In the genomic region with DNA sequence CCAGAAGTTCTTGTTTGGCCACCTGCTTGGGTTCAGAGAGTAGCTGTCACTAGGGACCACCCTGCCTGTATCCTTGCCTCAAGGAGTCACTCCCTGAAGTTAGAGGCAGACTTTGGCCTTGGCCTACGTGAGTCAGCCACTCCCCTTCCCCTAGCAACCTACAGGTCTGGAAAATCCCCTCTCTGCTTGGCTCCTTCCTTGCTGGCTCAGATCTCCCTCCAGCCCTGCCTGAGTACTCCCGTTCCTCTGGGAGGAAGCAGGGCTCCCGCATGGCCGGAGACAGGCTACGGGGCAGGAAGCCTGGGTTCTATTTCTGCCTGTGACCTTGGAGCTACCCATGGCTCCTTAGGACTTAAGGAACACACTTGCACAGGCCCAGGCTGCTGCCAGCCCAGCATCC, we compare ENCODE assay signal across 8 mouse cellular contexts. TPM values are rescaled to one million over a fixed set of nuclear protein-coding genes. Genes with fewer than 3 reads are reported as not detected.
DNase-seq lines count a peak whose midpoint lies in the region; TF ChIP-seq lines count a peak whose summit lies in the region.

No protein-coding gene starts in this region.

- H3K4me3 ChIP-seq in left cerebral cortex, adult 2 months, result no peak overlapping the region

- DNase-seq in left cerebral cortex, adult 2 months (ENCODE audit: extremely low spot score in 1 of 2, low spot score in 2 of 2), result no peak
- no peak for DNase-seq in left cerebral cortex, postnatal 25 days (ENCODE audit: low spot score in 2 of 2)
- DNase-seq in heart, adult 8-10 months (ENCODE audit: low spot score), result peak; percentile 88
- DNase-seq in kidney, adult 18-20 months, result peak; percentile 51
- peak; percentile 63 for DNase-seq in skeletal muscle tissue, adult 2 months (ENCODE audit: low read depth, low spot score)
- DNase-seq in ovary, postnatal 14 days (ENCODE audit: low spot score), result no peak
- DNase-seq in layer of hippocampus, postnatal 14 days (ENCODE audit: low spot score in 2 of 2), result no peak
- DNase-seq in cerebellum, postnatal 14 days, result no peak

- TF ChIP-seq CTCF in left cerebral cortex, adult 2 months (IDR thresholded peaks at IDR 0.05), result no peak

- intact Hi-C loops in left cerebral cortex, adult 2 months (cut with DNase I), result no loop called here
- intact Hi-C loops in left cerebral cortex, postnatal 25 days (cut with DNase I), result no loop called here

- H3K27ac ChIP-seq in left cerebral cortex, adult 2 months, result peak overlapping the region; percentile 66

RNA-seq across cellular contexts. Expression of a gene that starts 28.8 kb away (rescaled TPM):
- total RNA-seq in left cerebral cortex, adult 2 months (2021), result 1 to 10 TPM; 5.5 to 6.5 TPM
- total RNA-seq in left cerebral cortex, postnatal 25 days (2021), result 1 to 10 TPM; 6.2 to 6.4 TPM
- total RNA-seq in heart, adult 8-10 months (2022), result 100 to 1,000 TPM; 124 to 205 (median 189) TPM
- total RNA-seq in layer of hippocampus, postnatal 14 days (2021), result 10 to 100 TPM; 11.5 to 17.9 TPM

RNA-seq across cellular contexts. Expression of a gene that starts 44.3 kb away (rescaled TPM):
- not detected for total RNA-seq in left cerebral cortex, adult 2 months (2021)
- total RNA-seq in left cerebral cortex, postnatal 25 days (2021), result not detected
- not detected for total RNA-seq in heart, adult 8-10 months (2022)
- not detected for total RNA-seq in layer of hippocampus, postnatal 14 days (2021)

Comparison
In these comparisons a context has a peak if more than half of its experiments do, and no peak if none do; other contexts are left out.
1. DNase-seq: peak in heart, adult 8-10 months (single experiment), kidney, adult 18-20 months (single experiment) and skeletal muscle tissue, adult 2 months (single experiment); none in left cerebral cortex, adult 2 months (0 of 2), left cerebral cortex, postnatal 25 days (0 of 2), ovary, postnatal 14 days (single experiment), layer of hippocampus, postnatal 14 days (0 of 2) and cerebellum, postnatal 14 days (0 of 2).
2. RNA of a gene that starts 28.8 kb away (total RNA-seq): 124 to 205 TPM in heart, adult 8-10 months; 11.5 to 17.9 TPM in layer of hippocampus, postnatal 14 days, 5.5 to 6.5 TPM in left cerebral cortex, adult 2 months and 6.2 to 6.4 TPM in left cerebral cortex, postnatal 25 days; every median in the first group is over 4 times any median in the second.